Mouse (Mus musculus): ENCODE results near the gene Cpne8.

GRCm38 (mm10) chr15:90658053-90658452 lies 21.2 kb downstream of the Cpne8 start:
- no peak for TF ChIP-seq CTCF (conservative IDR thresholded peaks at IDR 0.05; ENCODE audit: insufficient read depth, insufficient read length, low read depth, low read length)
- TF ChIP-seq POLR2A (IDR thresholded peaks at IDR 0.05; ENCODE audit: low read depth, low read length): no peak
